Mouse (Mus musculus) forebrain, embryonic 15.5 days (tissue): ENCODE results near the gene Snapc1. TPM values are rescaled to one million over a fixed set of nuclear protein-coding genes. Genes with fewer than 3 reads are reported as not detected.

ENCODE experiments used
- ATAC-seq: fragments of 200-750 bp; cut with Nextera tagmentation; replicated peaks from 2 replicates; pipeline ENCODE4 v1.8.0; 2017; ENCODE audit warnings: mild to moderate bottlenecking, moderate TSS enrichment, moderate library complexity
- H3K27ac ChIP-seq: fragments of 300-500 bp; sonication (generic); replicated peaks from 2 replicates; pipeline ENCODE4 v1.5.1; 2015; ENCODE audit warnings: mild to moderate bottlenecking, inconsistent platforms
- H3K27me3 ChIP-seq: fragments of 300-500 bp; sonication (generic); 2 replicates; pipeline ENCODE4 v1.6.1; 2015; ENCODE audit warnings: inconsistent platforms
- H3K36me3 ChIP-seq: fragments of 300-500 bp; sonication (generic); 2 replicates; pipeline ENCODE4 v1.6.1; 2015; ENCODE audit warnings: mild to moderate bottlenecking, inconsistent platforms
- H3K4me1 ChIP-seq: fragments of 300-500 bp; sonication (generic); 2 replicates; pipeline ENCODE4 v1.6.1; 2015; ENCODE audit warnings: inconsistent platforms
- H3K4me2 ChIP-seq: fragments of 300-500 bp; sonication (generic); replicated peaks from 2 replicates; pipeline ENCODE4 v1.6.1; 2015; ENCODE audit warnings: mild to moderate bottlenecking, inconsistent platforms
- H3K4me3 ChIP-seq: fragments of 300-500 bp; sonication (generic); 2 replicates; pipeline ENCODE4 v1.5.1; 2015; ENCODE audit warnings: mild to moderate bottlenecking, inconsistent platforms
- H3K9ac ChIP-seq: fragments of 300-500 bp; sonication (generic); replicated peaks from 2 replicates; pipeline ENCODE4 v1.6.1; 2015; ENCODE audit warnings: mild to moderate bottlenecking, inconsistent platforms
- H3K9me3 ChIP-seq: fragments of 300-500 bp; sonication (generic); 2 replicates; pipeline ENCODE4 v1.6.1; 2016; ENCODE audit warnings: inconsistent platforms
- WGBS: fragments of 180-500 bp; shearing (Covaris S2); methylation state at CpG from one replicate; pipeline ENCODE4 v1.1.7; 2015; ENCODE audit warnings: mixed read lengths; 5-methylcytosine and 5-hydroxymethylcytosine counted together
- polyA plus RNA-seq: library from polyadenylated mRNA; unstranded; fragments of >200 nt; fragmentation: Nextera tagmentation; extraction: Ambion mirVana; gene quantifications from 2 replicates; pipeline ENCODE4 v1.2.1, GENCODE M21; 2015

Gene Snapc1
- 40.4 and 41.6 TPM in 2 replicates for polyA plus RNA-seq

GRCm38 (mm10) chr12:73964291-73965281, at the start of gene Snapc1:
Gene Snapc1 (plus strand): TSS chr12:73964481.
- Histone ChIP-seq H3K4me2 (peak within 1 kb of the TSS; percentile 54), H3K9me3 (no peaks in the 10 kb centered on the region), H3K4me1 (peaks cover 17% of the 10 kb centered on the region), H3K36me3 (peaks cover 19% of the 10 kb centered on the region), H3K27me3 (no peaks in the 10 kb centered on the region), H3K9ac (peak within 1 kb of the TSS; percentile 81), H3K4me3 (peak within 1 kb of the TSS; percentile 90), H3K27ac (peak within 1 kb of the TSS; percentile 85)
- 1% methylated on average over 60 of the region's 60 CpGs for WGBS
- ATAC-seq = peak; percentile 100

- Histone ChIP-seq H3K9ac (no peak overlapping the region), H3K27me3 (no peaks in the 10 kb centered on the region), H3K27ac (no peak overlapping the region), H3K9me3 (no peaks in the 10 kb centered on the region), H3K36me3 (no peaks in the 10 kb centered on the region), H3K4me3 (no peak overlapping the region), H3K4me2 (no peak overlapping the region), H3K4me1 (no peaks in the 10 kb centered on the region)
- 95% methylated on average over 5 of the region's 5 CpGs for WGBS
- no peak for ATAC-seq
Observed at GRCm38 (mm10) chr12:73918479-73918878, 45.8 kb upstream of the Snapc1 start.

GRCm38 (mm10) chr12:73930266-73930665, 34.0 kb upstream of the Snapc1 start:
- no peak for ATAC-seq
- no peaks in the 10 kb centered on the region for H3K27me3 ChIP-seq
- H3K4me1 ChIP-seq = no peaks in the 10 kb centered on the region
- 96% methylated on average over 3 of the region's 3 CpGs for whole genome bisulfite sequencing
- H3K4me3 ChIP-seq = no peak overlapping the region
- no peak overlapping the region for H3K9ac ChIP-seq
- H3K36me3 ChIP-seq = peaks cover 57% of the 10 kb centered on the region
- no peak overlapping the region for H3K27ac ChIP-seq
- H3K9me3 ChIP-seq = no peaks in the 10 kb centered on the region
- H3K4me2 ChIP-seq = no peak overlapping the region

- Histone ChIP-seq H3K9ac (no peak overlapping the region), H3K4me2 (no peak overlapping the region), H3K27ac (no peak overlapping the region), H3K4me1 (no peaks in the 10 kb centered on the region), H3K9me3 (no peaks in the 10 kb centered on the region), H3K27me3 (no peaks in the 10 kb centered on the region), H3K36me3 (peaks cover 62% of the 10 kb centered on the region), H3K4me3 (no peak overlapping the region)
- no peak for ATAC-seq
- 60% methylated on average over 5 of the region's 5 CpGs for WGBS
Observed at GRCm38 (mm10) chr12:73931274-73931673, 33.0 kb upstream of the Snapc1 start.

- WGBS = 89% methylated on average over 2 of the region's 2 CpGs
- ATAC-seq = no peak
- no peak overlapping the region for H3K4me2 ChIP-seq
Observed at GRCm38 (mm10) chr12:73934528-73934927, 29.8 kb upstream of the Snapc1 start.

GRCm38 (mm10) chr12:73937353-73937752, 26.9 kb upstream of the Snapc1 start, which contains the start of gene Gm49321:
Gene Gm49321 (plus strand): TSS chr12:73937653.
- Histone ChIP-seq H3K36me3 (peaks cover 70% of the 10 kb centered on the region), H3K27ac (no peak within 1 kb of the TSS), H3K27me3 (no peaks in the 10 kb centered on the region), H3K9me3 (no peaks in the 10 kb centered on the region), H3K4me3 (no peak within 1 kb of the TSS), H3K9ac (no peak within 1 kb of the TSS), H3K4me2 (no peak within 1 kb of the TSS), H3K4me1 (no peaks in the 10 kb centered on the region)
- 84% methylated on average over 1 of the region's 1 CpGs for WGBS
- no peak for ATAC-seq

More at GRCm38 (mm10) chr12:73934528-73934927, 29.8 kb upstream of the Snapc1 start:
- Histone ChIP-seq H3K9me3 (no peaks in the 10 kb centered on the region), H3K4me3 (no peak overlapping the region), H3K27me3 (no peaks in the 10 kb centered on the region), H3K4me1 (no peaks in the 10 kb centered on the region), H3K36me3 (peaks cover 70% of the 10 kb centered on the region), H3K9ac (no peak overlapping the region), H3K27ac (no peak overlapping the region)

- no peak overlapping the region for H3K4me2 ChIP-seq
- H3K9me3 ChIP-seq = no peaks in the 10 kb centered on the region
- H3K27me3 ChIP-seq = no peaks in the 10 kb centered on the region
- ATAC-seq = no peak
- H3K9ac ChIP-seq = no peak overlapping the region
- H3K4me3 ChIP-seq = no peak overlapping the region
- H3K4me1 ChIP-seq = no peaks in the 10 kb centered on the region
- peaks cover 69% of the 10 kb centered on the region for H3K36me3 ChIP-seq
- 91% methylated on average over 6 of the region's 6 CpGs for WGBS
- no peak overlapping the region for H3K27ac ChIP-seq
Observed at GRCm38 (mm10) chr12:73939542-73939941, 24.7 kb upstream of the Snapc1 start.

GRCm38 (mm10) chr12:73948415-73948814, 15.9 kb upstream of the Snapc1 start:
- H3K27me3 ChIP-seq = no peaks in the 10 kb centered on the region
- WGBS = 88% methylated on average over 4 of the region's 4 CpGs
- H3K9me3 ChIP-seq = no peaks in the 10 kb centered on the region

GRCm38 (mm10) chr12:73949318-73950058, 14.8 kb upstream of the Snapc1 start:
- Histone ChIP-seq H3K4me2 (peak overlapping the region; percentile 84), H3K9ac (peak overlapping the region; percentile 55), H3K27ac (no peak overlapping the region; the same call in 1 of the 2 replicates), H3K9me3 (no peaks in the 10 kb centered on the region), H3K4me3 (peak overlapping the region; percentile 45), H3K27me3 (no peaks in the 10 kb centered on the region), H3K4me1 (peaks cover 19% of the 10 kb centered on the region), H3K36me3 (peaks cover 12% of the 10 kb centered on the region)
- peak; percentile 83 for ATAC-seq
- WGBS = 3% methylated on average over 46 of the region's 46 CpGs

More at GRCm38 (mm10) chr12:73948415-73948814, 15.9 kb upstream of the Snapc1 start:
- peaks cover 21% of the 10 kb centered on the region for H3K36me3 ChIP-seq
- H3K4me3 ChIP-seq = no peak overlapping the region
- peaks cover 17% of the 10 kb centered on the region for H3K4me1 ChIP-seq
- H3K9ac ChIP-seq = no peak overlapping the region
- no peak overlapping the region for H3K27ac ChIP-seq
- ATAC-seq = no peak
- H3K4me2 ChIP-seq = no peak overlapping the region

GRCm38 (mm10) chr12:73952879-73953278, 11.4 kb upstream of the Snapc1 start:
- H3K36me3 ChIP-seq = no peaks in the 10 kb centered on the region
- peak overlapping the region; percentile 50 for H3K4me2 ChIP-seq
- H3K4me1 ChIP-seq = peaks cover 19% of the 10 kb centered on the region
- no peaks in the 10 kb centered on the region for H3K27me3 ChIP-seq
- no peak overlapping the region for H3K27ac ChIP-seq
- H3K4me3 ChIP-seq = peak overlapping the region; percentile 30
- WGBS = 7% methylated on average over 15 of the region's 15 CpGs
- ATAC-seq = peak; percentile 75
- H3K9me3 ChIP-seq = no peaks in the 10 kb centered on the region
- peak overlapping the region; percentile 9 for H3K9ac ChIP-seq

GRCm38 (mm10) chr12:73953420-73954186, 10.7 kb upstream of the Snapc1 start:
- peak overlapping the region; percentile 30 for H3K4me3 ChIP-seq
- H3K27me3 ChIP-seq = no peaks in the 10 kb centered on the region
- H3K9ac ChIP-seq = peak overlapping the region; percentile 9; the same call in 1 of the 2 replicates
- H3K27ac ChIP-seq = no peak overlapping the region
- ATAC-seq = no peak
- H3K4me1 ChIP-seq = peaks cover 19% of the 10 kb centered on the region
- H3K4me2 ChIP-seq = peak overlapping the region; percentile 50
- H3K9me3 ChIP-seq = no peaks in the 10 kb centered on the region
- no peaks in the 10 kb centered on the region for H3K36me3 ChIP-seq
- WGBS = 53% methylated on average over 14 of the region's 14 CpGs
